Mouse (Mus musculus) myocyte (in vitro differentiated cells): ENCODE data around the gene Sec23ip.

Source experiments
- CEBPB ChIP-seq: IDR thresholded peaks from 2 replicates; pipeline ENCODE4 v1.6.1; 2011; ENCODE audit warnings: mild to moderate bottlenecking, moderate library complexity; ENCODE audit not compliant: poor library complexity, insufficient read depth, severe bottlenecking
- E2F4 ChIP-seq: IDR thresholded peaks from one replicate; pipeline ENCODE4 v1.6.1; 2011; ENCODE audit warnings: mild to moderate bottlenecking, control low read depth, moderate library complexity; ENCODE audit not compliant: insufficient read depth
- MAX ChIP-seq: IDR thresholded peaks from one replicate; pipeline ENCODE4 v1.6.1; 2011; ENCODE audit warnings: low read depth, mild to moderate bottlenecking, control low read depth
- MYOD1 ChIP-seq, 3 experiments: IDR thresholded peaks; one replicate each; pipeline ENCODE4 v1.6.1; 2011; ENCODE audit warnings: control low read depth in 2 of 3, low read depth in 2 of 3, mild to moderate bottlenecking in 2 of 3, moderate library complexity in 1 of 3; ENCODE audit not compliant: insufficient read length in 2 of 3, control insufficient read depth in 1 of 3
- MYOG ChIP-seq, 3 experiments: IDR thresholded peaks; one replicate each; pipeline ENCODE4 v1.6.1; 2011; ENCODE audit warnings: control low read depth in 2 of 3, low read depth in 2 of 3, mild to moderate bottlenecking in 2 of 3; ENCODE audit not compliant: insufficient read length in 2 of 3, control insufficient read depth in 1 of 3, insufficient read depth in 1 of 3
- POLR2A ChIP-seq: IDR thresholded peaks from one replicate; pipeline ENCODE4 v1.6.1; 2011; ENCODE audit warnings: low read depth, mild to moderate bottlenecking, control low read depth, moderate library complexity; ENCODE audit not compliant: insufficient read length
- POLR2AphosphoS2 ChIP-seq: IDR thresholded peaks from one replicate; pipeline ENCODE4 v1.6.1; 2011; ENCODE audit warnings: low read depth, control low read depth; ENCODE audit not compliant: insufficient read length
- REST ChIP-seq: IDR thresholded peaks from one replicate; pipeline ENCODE4 v1.6.1; 2011; ENCODE audit warnings: mild to moderate bottlenecking, control low read depth, moderate library complexity; ENCODE audit not compliant: insufficient read depth, insufficient read length
- SRF ChIP-seq: IDR thresholded peaks from one replicate; pipeline ENCODE4 v1.6.1; 2011; ENCODE audit warnings: low read depth; ENCODE audit not compliant: control insufficient read depth, insufficient read length
- TCF12 ChIP-seq: IDR thresholded peaks from one replicate; pipeline ENCODE4 v1.6.1; 2011; ENCODE audit warnings: mild to moderate bottlenecking, control low read depth; ENCODE audit not compliant: poor library complexity, insufficient read depth, severe bottlenecking
- TCF3 ChIP-seq: IDR thresholded peaks from one replicate; pipeline ENCODE4 v1.6.1; 2011; ENCODE audit warnings: low read depth, control low read depth; ENCODE audit not compliant: insufficient read length
- USF1 ChIP-seq: IDR thresholded peaks from one replicate; pipeline ENCODE4 v1.6.1; 2011; ENCODE audit warnings: low read depth, mild to moderate bottlenecking, control low read depth, moderate library complexity

DNA sequence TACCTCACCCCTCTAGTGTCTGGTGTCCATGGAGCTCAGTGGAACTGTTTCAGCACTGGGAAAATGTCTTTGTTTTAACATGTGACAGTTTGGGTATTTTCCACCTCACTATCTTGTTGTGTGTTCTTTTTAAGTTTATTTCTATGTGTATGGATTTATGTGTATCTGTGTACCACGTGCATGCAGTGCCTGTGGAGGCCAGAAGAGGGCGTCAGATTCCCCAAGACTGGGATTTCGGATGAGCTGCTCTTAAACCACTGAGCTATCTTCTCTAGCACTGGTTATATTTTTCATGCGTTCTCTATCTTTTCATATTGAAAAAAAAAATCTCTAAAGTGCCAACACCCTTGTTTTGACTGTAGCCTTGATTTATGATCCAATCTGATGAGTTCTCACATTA is 88.5 kb downstream of the Sec23ip start:
- TF ChIP-seq TCF3 (no peak), USF1 (no peak), MYOD1 (IDR thresholded peaks at IDR 0.05; ENCODE audit: control insufficient read depth in 1 of 3, insufficient read length in 2 of 3, low read depth in 2 of 3) (no peak), POLR2A (no peak), MAX (no peak), MYOG (IDR thresholded peaks at IDR 0.05; ENCODE audit: control insufficient read depth in 1 of 3, insufficient read depth in 1 of 3, insufficient read length in 2 of 3, low read depth in 2 of 3) (no peak), SRF (no peak), E2F4 (no peak), CEBPB (no peak), REST (no peak), POLR2AphosphoS2 (no peak), TCF12 (no peak)
